Mouse (Mus musculus): ENCODE data around the gene Tmem89. TPM values are rescaled to one million over a fixed set of nuclear protein-coding genes. Genes with fewer than 3 reads are reported as not detected.

The Tmem89 gene
- total RNA-seq, 2 experiments from 2014 or later: 0.39 TPM; not detected in 1

Other genes with a start within 250 kb of the Tmem89 start
- 10 to 100 TPM; 45.5 to 49.1 TPM for gene Prkar2a, start 225.3 kb upstream of the Tmem89 start, total RNA-seq (2021)
- 100 to 1,000 TPM; 152 to 153 TPM for gene Ip6k2, start 130.8 kb upstream of the Tmem89 start, total RNA-seq (2021)
- 10 to 100 TPM; 54.4 to 60.5 TPM for gene Nckipsd, start 106.3 kb upstream of the Tmem89 start, total RNA-seq (2021)
- 10 to 100 TPM; 46.8 to 61.9 TPM for gene Celsr3, start 88.3 kb upstream of the Tmem89 start, total RNA-seq (2021)
- 10 to 100 TPM; 18.4 to 19.1 TPM for gene Slc26a6, start 61.3 kb upstream of the Tmem89 start, total RNA-seq (2021)
- 100 to 1,000 TPM; 390 to 394 TPM for gene Uqcrc1, start 22.0 kb downstream of the Tmem89 start, total RNA-seq (2021)
- 1 to 10 TPM; 2.5 to 4.5 TPM for gene Col7a1, start 39.0 kb downstream of the Tmem89 start, total RNA-seq (2021)
- not detected for gene Ucn2, start 71.4 kb downstream of the Tmem89 start, total RNA-seq (2021)
- gene Pfkfb4, start 77.2 kb downstream of the Tmem89 start, total RNA-seq (2021): 10 to 100 TPM; 12.5 to 15.5 TPM
- 10 to 100 TPM; 66.3 to 77.4 TPM for gene Shisa5, start 123.9 kb downstream of the Tmem89 start, total RNA-seq (2021)
- gene Trex1, start 145.1 kb downstream of the Tmem89 start, total RNA-seq (2021): 10 to 100 TPM; 12.7 to 13.0 TPM
- gene Atrip, start 159.5 kb downstream of the Tmem89 start, total RNA-seq (2021): 10 to 100 TPM; 25.8 to 28.5 TPM
- gene Ccdc51, start 167.9 kb downstream of the Tmem89 start, total RNA-seq (2021): 1 to 10 TPM; 7.2 to 8.0 TPM
- gene Tma7, start 168.0 kb downstream of the Tmem89 start, total RNA-seq (2021): 100 to 1,000 TPM; 365 to 371 TPM
- 10 to 100 TPM; 66.3 to 69.9 TPM for gene Plxnb1, start 180.8 kb downstream of the Tmem89 start, total RNA-seq (2021)
- not detected for gene Fbxw21, start 247.4 kb downstream of the Tmem89 start, total RNA-seq (2021)